Mouse (Mus musculus) left cerebral cortex, postnatal 14 days (tissue): ENCODE data around the gene Gm20388. TPM values are rescaled to one million over a fixed set of nuclear protein-coding genes. Genes with fewer than 3 reads are reported as not detected.
A peak's percentile ranks its signal among the peaks of the same experiment; 100 is the strongest.

Source experiments
- DNase-seq, 2 experiments: peaks; one replicate each; pipeline ENCODE4 v3.0.0; 2021 to 2022; ENCODE audit warnings: low spot score in 2 of 2, mixed read lengths in 1 of 2
- intact Hi-C: fragments of 180-260 bp; cut with DNase I; formaldehyde crosslinking; loops from one replicate; pipeline ENCODE4 v1.15.1; 2025
- total RNA-seq, 2 experiments: library from RNA; stranded (reverse); gene quantifications; 2 replicates each; pipeline ENCODE4 v1.2.3; 2021

Gm20388 gene
- total RNA-seq, 2 experiments from 2014 or later, result 2.8 to 7.3 TPM

GRCm38 (mm10) chr8:120032549-120033208 lies 122.0 kb downstream of the Gm20388 start:
- no peak for DNase-seq
- intact Hi-C loops, result no loop called here

- DNase-seq, result no peak
- intact Hi-C loops, result no loop called here
Observed at GRCm38 (mm10) chr8:120034471-120034870, 123.8 kb downstream of the Gm20388 start.

GRCm38 (mm10) chr8:120036111-120036510 lies 125.5 kb downstream of the Gm20388 start:
- no peak for DNase-seq
- intact Hi-C loops, result no loop called here

- DNase-seq, result no peak
- intact Hi-C loops, result no loop called here
Observed at GRCm38 (mm10) chr8:120036578-120036977, 125.9 kb downstream of the Gm20388 start.

- intact Hi-C loops, result no loop called here
- no peak for DNase-seq
Observed at GRCm38 (mm10) chr8:120037199-120037598, 126.6 kb downstream of the Gm20388 start.

GRCm38 (mm10) chr8:120037611-120038010 lies 127.0 kb downstream of the Gm20388 start:
- DNase-seq, result no peak
- intact Hi-C loops, result no loop called here

- intact Hi-C loops, result no loop called here
- DNase-seq, result no peak
Observed at GRCm38 (mm10) chr8:120038741-120039140, 128.1 kb downstream of the Gm20388 start.

- no peak for DNase-seq
- intact Hi-C loops, result no loop called here
Observed at GRCm38 (mm10) chr8:120039313-120039919, 128.8 kb downstream of the Gm20388 start.

GRCm38 (mm10) chr8:120040861-120041260 lies 130.2 kb downstream of the Gm20388 start:
- intact Hi-C loops, result no loop called here
- DNase-seq, result peak in 1 of 2 experiments; percentile 28

- intact Hi-C loops, result no loop called here
- no peak for DNase-seq
Observed at GRCm38 (mm10) chr8:120042542-120043312, 132.1 kb downstream of the Gm20388 start.

GRCm38 (mm10) chr8:120044907-120045306 lies 134.3 kb downstream of the Gm20388 start:
- no peak for DNase-seq
- intact Hi-C loops, result no loop called here

- DNase-seq, result no peak
- intact Hi-C loops, result no loop called here
Observed at GRCm38 (mm10) chr8:120045471-120045870, 134.8 kb downstream of the Gm20388 start.

- peak; percentile 83 to 93 for DNase-seq
- intact Hi-C loops, result no loop called here
Observed at GRCm38 (mm10) chr8:120046258-120047020, 135.8 kb downstream of the Gm20388 start.

- intact Hi-C loops, result no loop called here
- no peak for DNase-seq
Observed at GRCm38 (mm10) chr8:120049949-120050348, 139.3 kb downstream of the Gm20388 start.

- DNase-seq, result no peak
- intact Hi-C loops, result no loop called here
Observed at GRCm38 (mm10) chr8:120050376-120050775, 139.7 kb downstream of the Gm20388 start.

- intact Hi-C loops, result no loop called here
- DNase-seq, result no peak
Observed at GRCm38 (mm10) chr8:120051006-120051405, 140.4 kb downstream of the Gm20388 start.

GRCm38 (mm10) chr8:120051908-120052307 lies 141.3 kb downstream of the Gm20388 start:
- intact Hi-C loops, result no loop called here
- DNase-seq, result no peak

- intact Hi-C loops, result no loop called here
- DNase-seq, result no peak
Observed at GRCm38 (mm10) chr8:120052318-120052717, 141.7 kb downstream of the Gm20388 start.

- intact Hi-C loops, result no loop called here
Observed at GRCm38 (mm10) chr8:120054833-120055232, 144.2 kb downstream of the Gm20388 start.

GRCm38 (mm10) chr8:120057078-120057477 lies 146.4 kb downstream of the Gm20388 start:
- DNase-seq, result no peak

More at GRCm38 (mm10) chr8:120054833-120055232, 144.2 kb downstream of the Gm20388 start:
- DNase-seq, result no peak

More at GRCm38 (mm10) chr8:120057078-120057477, 146.4 kb downstream of the Gm20388 start:
- intact Hi-C loops, result no loop called here
